Mouse (Mus musculus): ENCODE results near the gene Gm5891.
"Not testable (repeated sequence)": the region's sequence is repeated elsewhere in the genome, so short reads cannot be mapped to it uniquely, and the experiment has no call there.

Gm5891 gene

DNA sequence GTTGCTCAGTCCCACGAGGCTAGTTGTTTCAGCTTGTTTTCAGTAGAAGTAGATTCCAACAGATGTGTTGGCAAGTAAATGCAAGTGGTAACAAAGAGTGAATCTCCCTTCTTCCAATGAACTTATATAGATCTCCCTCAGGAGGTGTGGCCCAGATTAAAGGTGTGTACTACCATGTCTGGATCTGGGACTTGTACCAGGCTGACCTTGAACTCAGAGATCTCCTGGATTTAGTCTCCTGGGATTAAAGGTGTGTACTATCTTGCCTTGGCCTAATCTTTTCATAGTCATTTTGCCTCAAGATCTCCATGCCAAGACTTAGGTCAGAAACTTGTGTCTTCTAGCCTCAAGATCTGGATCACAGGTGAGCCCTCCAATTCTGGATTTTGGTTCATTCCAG lies at the start of gene Gm5891:
Gene Gm5891, minus strand, starts transcription at position 101 of the 400 bp plus-strand sequence.
- not testable (repeated sequence) for DNase-seq
